Mouse (Mus musculus) thymus, adult 2 months (tissue): ENCODE measurements around the gene Cttnbp2. TPM values are rescaled to one million over a fixed set of nuclear protein-coding genes. Genes with fewer than 3 reads are reported as not detected.

ENCODE experiments used
- DNase-seq: peaks from one replicate; pipeline ENCODE4 v3.0.0; 2021
- H3K27ac ChIP-seq: fragments of 200-500 bp; 2 replicates; pipeline ENCODE4 v1.5.1; 2012; ENCODE audit warnings: low read length, control low read depth; ENCODE audit not compliant: control insufficient read depth, insufficient read depth
- H3K27me3 ChIP-seq: fragments of 200-500 bp; 2 replicates; pipeline ENCODE4 v1.6.1; 2012; ENCODE audit warnings: mild to moderate bottlenecking, low read length, moderate library complexity, mixed read lengths; ENCODE audit not compliant: control insufficient read depth, insufficient read depth
- H3K36me3 ChIP-seq: fragments of 200-500 bp; 2 replicates; pipeline ENCODE4 v1.6.1; 2012; ENCODE audit warnings: mild to moderate bottlenecking, low read length, moderate library complexity; ENCODE audit not compliant: control insufficient read depth, insufficient read depth
- H3K4me1 ChIP-seq: fragments of 200-500 bp; replicated peaks from 2 replicates; pipeline ENCODE4 v1.6.1; 2012; ENCODE audit warnings: low read length; ENCODE audit not compliant: control insufficient read depth, insufficient read depth
- H3K4me3 ChIP-seq: fragments of 200-500 bp; 2 replicates; pipeline ENCODE4 v1.5.1; 2012; ENCODE audit warnings: mild to moderate bottlenecking, low read length, control low read depth, moderate library complexity; ENCODE audit not compliant: control insufficient read depth, insufficient read depth
- CTCF ChIP-seq: fragments of 200-500 bp; IDR thresholded peaks from 2 replicates; pipeline ENCODE4 v1.5.1; 2012; ENCODE audit warnings: mild to moderate bottlenecking, control low read depth, low read length, moderate library complexity, borderline replicate concordance; ENCODE audit not compliant: control insufficient read depth, poor library complexity, insufficient read depth; ENCODE audit errors: extremely low read depth
- POLR2A ChIP-seq: fragments of 200-500 bp; IDR thresholded peaks from 2 replicates; pipeline ENCODE4 v1.6.1; 2012; ENCODE audit warnings: mild to moderate bottlenecking, low read length, control low read depth, moderate library complexity; ENCODE audit not compliant: control insufficient read depth, poor library complexity, insufficient read depth; ENCODE audit errors: extremely low read depth
- WGBS: fragments of 180-500 bp; shearing (Covaris S2); methylation state at CpG from one replicate; pipeline ENCODE4 v1.1.7; 2018; 5-methylcytosine and 5-hydroxymethylcytosine counted together
- polyA plus RNA-seq: library from polyadenylated mRNA; depleted of rRNA; stranded (reverse); fragments of >200 nt; gene quantifications from 2 replicates; pipeline ENCODE4 v1.2.3, GENCODE M21; 2012

Gene Cttnbp2
- polyA plus RNA-seq, 1 experiment: 0.49 TPM

DNA sequence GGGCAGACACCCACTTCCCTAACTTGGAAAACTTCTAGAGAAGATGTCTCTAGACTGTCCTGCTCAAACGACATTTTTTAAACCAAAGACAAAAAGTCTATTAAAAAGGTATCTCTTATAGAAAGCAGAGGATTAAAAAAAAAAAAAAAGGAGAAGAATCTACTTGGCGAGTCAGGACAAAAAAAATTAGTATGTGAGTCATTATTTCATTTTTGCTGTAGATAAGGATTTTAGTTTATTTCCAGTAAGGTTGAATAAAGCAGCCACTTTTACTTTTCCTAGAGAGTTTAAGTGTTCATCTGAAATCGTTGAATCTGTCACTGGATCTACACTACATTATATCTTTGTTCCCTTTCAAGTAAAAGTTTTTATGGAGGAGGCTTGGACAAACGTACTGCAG, 139.9 kb downstream of the Cttnbp2 start:
- no peak overlapping the region for H3K27ac ChIP-seq
- H3K27me3 ChIP-seq: no peaks in the 10 kb centered on the region
- H3K36me3 ChIP-seq: no peaks in the 10 kb centered on the region
- no peaks in the 10 kb centered on the region for H3K4me1 ChIP-seq
- no peak for DNase-seq
- 78% methylated on average over 4 of the region's 4 CpGs for WGBS
- no peak for TF ChIP-seq POLR2A
- no peak for TF ChIP-seq CTCF
- no peak overlapping the region for H3K4me3 ChIP-seq

- WGBS: 83% methylated on average over 1 of the region's 1 CpGs
- TF ChIP-seq CTCF (no peak), POLR2A (no peak)
- Histone ChIP-seq H3K4me1 (no peaks in the 10 kb centered on the region), H3K27me3 (no peaks in the 10 kb centered on the region), H3K27ac (no peak overlapping the region), H3K4me3 (no peak overlapping the region), H3K36me3 (no peaks in the 10 kb centered on the region)
- no peak for DNase-seq
These were observed 141.0 kb downstream of the Cttnbp2 start for GRCm38 (mm10) chr6:18373652-18374051.

- no peak overlapping the region for H3K27ac ChIP-seq
- TF ChIP-seq CTCF (no peak), POLR2A (no peak)
These were observed 142.0 kb downstream of the Cttnbp2 start for GRCm38 (mm10) chr6:18372447-18373228.

DNA sequence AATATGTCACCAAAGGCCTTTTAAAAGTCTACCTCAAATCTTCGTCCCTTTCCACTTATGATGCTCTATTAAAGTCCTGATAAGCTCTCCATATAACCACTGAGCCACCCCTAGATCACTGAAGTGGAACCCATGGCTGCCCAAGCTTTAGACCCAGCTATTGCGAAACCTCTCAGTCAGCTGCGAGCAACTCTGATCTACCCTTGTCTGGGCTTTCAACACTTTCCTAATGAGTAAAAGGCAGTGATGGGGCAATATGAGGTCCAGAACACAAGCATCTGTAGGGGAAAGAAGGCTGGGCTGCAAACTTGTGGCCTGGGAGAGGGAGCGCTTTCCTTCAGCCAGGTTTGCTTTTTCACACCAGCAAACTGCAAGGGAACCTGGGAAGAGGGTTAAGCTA, 144.9 kb downstream of the Cttnbp2 start:
- no peak for DNase-seq
- Histone ChIP-seq H3K4me1 (no peaks in the 10 kb centered on the region), H3K27ac (no peak overlapping the region), H3K36me3 (no peaks in the 10 kb centered on the region), H3K4me3 (no peak overlapping the region), H3K27me3 (no peaks in the 10 kb centered on the region)
- TF ChIP-seq POLR2A: no peak
- no peak for TF ChIP-seq CTCF
- WGBS: 95% methylated on average over 4 of the region's 4 CpGs

More at GRCm38 (mm10) chr6:18372447-18373228, 142.0 kb downstream of the Cttnbp2 start:
- H3K4me1 ChIP-seq: no peaks in the 10 kb centered on the region
- WGBS: 29% methylated on average over 7 of the region's 7 CpGs
- H3K4me3 ChIP-seq: no peak overlapping the region
- peak; percentile 22 for DNase-seq
- H3K36me3 ChIP-seq: no peaks in the 10 kb centered on the region
- H3K27me3 ChIP-seq: no peaks in the 10 kb centered on the region

GRCm38 (mm10) chr6:18369054-18369453, 145.6 kb downstream of the Cttnbp2 start:
- Histone ChIP-seq H3K36me3 (no peaks in the 10 kb centered on the region), H3K4me1 (no peaks in the 10 kb centered on the region), H3K27me3 (no peaks in the 10 kb centered on the region), H3K27ac (no peak overlapping the region), H3K4me3 (no peak overlapping the region)
- no peak for DNase-seq
- no peak for TF ChIP-seq CTCF
- TF ChIP-seq POLR2A: no peak
- 98% methylated on average over 3 of the region's 3 CpGs for WGBS

- DNase-seq: no peak
- Histone ChIP-seq H3K36me3 (no peaks in the 10 kb centered on the region), H3K4me1 (no peaks in the 10 kb centered on the region), H3K27me3 (no peaks in the 10 kb centered on the region), H3K4me3 (no peak overlapping the region), H3K27ac (no peak overlapping the region)
- TF ChIP-seq CTCF (no peak), POLR2A (no peak)
- whole genome bisulfite sequencing: 96% methylated on average over 5 of the region's 5 CpGs
These were observed 152.4 kb downstream of the Cttnbp2 start for GRCm38 (mm10) chr6:18362232-18362631.
